Mouse (Mus musculus) midbrain, embryonic 14.5 days (tissue): ENCODE results near the gene Tmeff1. TPM values are rescaled to one million over a fixed set of nuclear protein-coding genes. Genes with fewer than 3 reads are reported as not detected.

ENCODE experiments used
- ATAC-seq: fragments of 200-750 bp; cut with Nextera tagmentation; 2 replicates; pipeline ENCODE4 v1.8.0; 2017; ENCODE audit warnings: moderate number of reproducible peaks, moderate library complexity; ENCODE audit not compliant: low FRiP score, low TSS enrichment
- DNase-seq: peaks from one replicate; pipeline ENCODE4 v3.0.0-alpha.2; 2015
- H3K27ac ChIP-seq: fragments of 300-500 bp; sonication (generic); replicated peaks from 2 replicates; pipeline ENCODE4 v1.5.1; 2014; ENCODE audit warnings: mild to moderate bottlenecking, low read depth, low read length, moderate library complexity
- H3K27me3 ChIP-seq: fragments of 300-500 bp; sonication (generic); 2 replicates; pipeline ENCODE4 v1.6.1; 2014; ENCODE audit warnings: low read length, control low read depth, mixed read lengths; ENCODE audit not compliant: control insufficient read depth, insufficient read depth
- H3K36me3 ChIP-seq: fragments of 300-500 bp; sonication (generic); 2 replicates; pipeline ENCODE4 v1.6.1; 2014; ENCODE audit warnings: low read length, control low read depth; ENCODE audit not compliant: control insufficient read depth, insufficient read depth
- H3K4me1 ChIP-seq: fragments of 300-500 bp; sonication (generic); 2 replicates; pipeline ENCODE4 v1.6.1; 2014; ENCODE audit warnings: mild to moderate bottlenecking, antibody characterized with exemption, low read length, control low read depth; ENCODE audit not compliant: control insufficient read depth, insufficient read depth
- H3K4me2 ChIP-seq: fragments of 300-500 bp; sonication (generic); 2 replicates; pipeline ENCODE4 v1.6.1; 2014; ENCODE audit warnings: mild to moderate bottlenecking, low read length, moderate library complexity
- H3K4me3 ChIP-seq: fragments of 300-500 bp; sonication (generic); replicated peaks from 2 replicates; pipeline ENCODE4 v1.5.1; 2014; ENCODE audit warnings: low read depth, low read length
- H3K9ac ChIP-seq: fragments of 300-500 bp; sonication (generic); replicated peaks from 2 replicates; pipeline ENCODE4 v1.6.1; 2014; ENCODE audit warnings: mild to moderate bottlenecking, low read length, moderate library complexity
- H3K9me3 ChIP-seq: fragments of 300-500 bp; sonication (generic); 2 replicates; pipeline ENCODE4 v1.6.1; 2016; ENCODE audit warnings: low read length, control low read depth, mixed read lengths; ENCODE audit not compliant: control insufficient read depth
- WGBS: fragments of 180-500 bp; shearing (Covaris S2); extraction: QIAGEN DNeasy Blood & Tissue Kit; methylation state at CpG from one replicate; pipeline ENCODE4 v1.1.7; 2014; 5-methylcytosine and 5-hydroxymethylcytosine counted together
- polyA plus RNA-seq: library from polyadenylated mRNA; unstranded; fragments of >200 nt; fragmentation: Nextera tagmentation; extraction: Ambion mirVana; gene quantifications from 2 replicates; pipeline ENCODE4 v1.2.1, GENCODE M21; 2014

Gene Tmeff1
- 321 and 359 TPM in 2 replicates for polyA plus RNA-seq

GRCm38 (mm10) chr4:48584421-48585240 lies at the start of gene Tmeff1:
Gene Tmeff1 (plus strand): TSS chr4:48585174.
- H3K9ac ChIP-seq: peak within 1 kb of the TSS; percentile 100
- H3K27me3 ChIP-seq: no peaks in the 10 kb centered on the region
- no peaks in the 10 kb centered on the region for H3K36me3 ChIP-seq
- peak; percentile 88 for ATAC-seq
- H3K27ac ChIP-seq: peak within 1 kb of the TSS; percentile 99
- DNase-seq: peak; percentile 94
- H3K9me3 ChIP-seq: no peaks in the 10 kb centered on the region
- peak within 1 kb of the TSS; percentile 70 for H3K4me2 ChIP-seq
- peaks cover 19% of the 10 kb centered on the region for H3K4me1 ChIP-seq
- peak within 1 kb of the TSS; percentile 95 for H3K4me3 ChIP-seq
- 1% methylated on average over 54 of the region's 64 CpGs for WGBS

GRCm38 (mm10) chr4:48536275-48536674 lies 48.7 kb upstream of the Tmeff1 start:
- H3K27ac ChIP-seq: no peak overlapping the region
- no peak overlapping the region for H3K9ac ChIP-seq
- H3K4me1 ChIP-seq: no peaks in the 10 kb centered on the region
- no peak overlapping the region for H3K4me2 ChIP-seq
- H3K4me3 ChIP-seq: no peak overlapping the region
- DNase-seq: no peak
- H3K36me3 ChIP-seq: no peaks in the 10 kb centered on the region
- WGBS: 82% methylated on average over 5 of the region's 5 CpGs
- ATAC-seq: no peak
- no peaks in the 10 kb centered on the region for H3K9me3 ChIP-seq
- H3K27me3 ChIP-seq: no peaks in the 10 kb centered on the region

- no peaks in the 10 kb centered on the region for H3K9me3 ChIP-seq
- 84% methylated on average over 5 of the region's 5 CpGs for WGBS
- H3K9ac ChIP-seq: no peak overlapping the region
- no peaks in the 10 kb centered on the region for H3K27me3 ChIP-seq
- ATAC-seq: no peak
- H3K4me1 ChIP-seq: peaks cover 7% of the 10 kb centered on the region
- H3K36me3 ChIP-seq: no peaks in the 10 kb centered on the region
- no peak overlapping the region for H3K4me2 ChIP-seq
- no peak for DNase-seq
- no peak overlapping the region for H3K27ac ChIP-seq
- H3K4me3 ChIP-seq: no peak overlapping the region
Observed at GRCm38 (mm10) chr4:48537024-48537423, 48.0 kb upstream of the Tmeff1 start.

- peaks cover 22% of the 10 kb centered on the region for H3K4me1 ChIP-seq
- WGBS: 93% methylated on average over 2 of the region's 2 CpGs
- no peaks in the 10 kb centered on the region for H3K36me3 ChIP-seq
- H3K9ac ChIP-seq: no peak overlapping the region
- DNase-seq (no peak), ATAC-seq (no peak)
- no peak overlapping the region for H3K4me2 ChIP-seq
- no peak overlapping the region for H3K4me3 ChIP-seq
- H3K27ac ChIP-seq: no peak overlapping the region
- H3K9me3 ChIP-seq: no peaks in the 10 kb centered on the region
- H3K27me3 ChIP-seq: no peaks in the 10 kb centered on the region
Observed at GRCm38 (mm10) chr4:48538581-48538980, 46.4 kb upstream of the Tmeff1 start.

GRCm38 (mm10) chr4:48539841-48540575 lies 45.0 kb upstream of the Tmeff1 start, which contains the start of gene Msantd3:
Gene Msantd3 (plus strand): TSS chr4:48539935.
- H3K9ac ChIP-seq: peak within 1 kb of the TSS; percentile 96
- peak; percentile 84 for ATAC-seq
- no peaks in the 10 kb centered on the region for H3K27me3 ChIP-seq
- peak; percentile 84 for DNase-seq
- H3K4me3 ChIP-seq: peak within 1 kb of the TSS; percentile 75
- H3K9me3 ChIP-seq: no peaks in the 10 kb centered on the region
- H3K4me2 ChIP-seq: peak within 1 kb of the TSS; percentile 70
- H3K36me3 ChIP-seq: no peaks in the 10 kb centered on the region
- WGBS: 1% methylated on average over 77 of the region's 86 CpGs
- peak within 1 kb of the TSS; percentile 95 for H3K27ac ChIP-seq
- H3K4me1 ChIP-seq: peaks cover 30% of the 10 kb centered on the region

GRCm38 (mm10) chr4:48540576-48541111 lies 44.3 kb upstream of the Tmeff1 start:
- DNase-seq: peak; percentile 81
- Histone ChIP-seq H3K9ac (peak overlapping the region; percentile 96), H3K4me3 (peak overlapping the region; percentile 75), H3K4me2 (peak overlapping the region; percentile 70), H3K27ac (peak overlapping the region; percentile 95), H3K4me1 (peaks cover 36% of the 10 kb centered on the region), H3K36me3 (no peaks in the 10 kb centered on the region), H3K9me3 (no peaks in the 10 kb centered on the region), H3K27me3 (no peaks in the 10 kb centered on the region)
- ATAC-seq: peak; percentile 78
- WGBS: under 1% methylated on average over 46 of the region's 50 CpGs

GRCm38 (mm10) chr4:48541526-48542250 lies 43.3 kb upstream of the Tmeff1 start:
- Histone ChIP-seq H3K27ac (no peak overlapping the region), H3K27me3 (no peaks in the 10 kb centered on the region), H3K36me3 (no peaks in the 10 kb centered on the region), H3K9ac (peak overlapping the region; percentile 96), H3K9me3 (no peaks in the 10 kb centered on the region), H3K4me1 (peaks cover 47% of the 10 kb centered on the region), H3K4me3 (peak overlapping the region; percentile 75), H3K4me2 (peak overlapping the region; percentile 70)
- ATAC-seq: no peak
- DNase-seq: peak; percentile 29
- 2% methylated on average over 15 of the region's 15 CpGs for WGBS

- no peaks in the 10 kb centered on the region for H3K27me3 ChIP-seq
- 26% methylated on average over 5 of the region's 5 CpGs for WGBS
- no peaks in the 10 kb centered on the region for H3K9me3 ChIP-seq
- H3K36me3 ChIP-seq: no peaks in the 10 kb centered on the region
- no peak for ATAC-seq
- peak overlapping the region; percentile 70 for H3K4me2 ChIP-seq
- H3K27ac ChIP-seq: no peak overlapping the region
- no peak overlapping the region for H3K4me3 ChIP-seq
- no peak for DNase-seq
- peaks cover 53% of the 10 kb centered on the region for H3K4me1 ChIP-seq
- H3K9ac ChIP-seq: no peak overlapping the region
Observed at GRCm38 (mm10) chr4:48542351-48542750, 42.6 kb upstream of the Tmeff1 start.
